Mouse (Mus musculus): Measurements from ENCODE around the gene Tas1r2. TPM values are rescaled to one million over a fixed set of nuclear protein-coding genes. Genes with fewer than 3 reads are reported as not detected.
A peak's percentile ranks its signal among the peaks of the same experiment; 100 is the strongest.

Tas1r2 gene
- polyA plus RNA-seq, 1 experiment = not detected

DNA sequence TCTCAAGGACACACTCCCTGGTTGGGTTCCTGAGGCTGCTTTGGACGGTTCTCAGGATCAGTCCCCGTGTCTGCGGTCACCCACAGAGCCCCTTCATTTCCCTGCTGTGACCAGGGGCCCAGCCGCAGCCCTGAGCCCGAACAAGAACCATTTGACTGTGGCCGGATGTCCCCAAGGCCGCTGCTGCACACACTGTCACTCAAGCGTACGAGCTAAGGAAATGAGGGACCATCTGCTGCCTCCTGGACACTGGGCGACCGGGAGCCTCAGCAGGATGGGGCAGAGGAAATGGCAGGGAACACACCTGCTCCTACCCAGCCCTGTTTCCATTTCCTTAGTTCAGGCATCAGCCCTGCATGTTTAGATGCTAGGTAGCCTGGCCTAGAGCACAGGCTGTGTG, 2.4 kb upstream of the Tas1r2 start:
- no peak for TF ChIP-seq CTCF (IDR thresholded peaks at IDR 0.05; ENCODE audit: low read depth, low read length)
- no peak for TF ChIP-seq POLR2A (IDR thresholded peaks at IDR 0.05; ENCODE audit: borderline replicate concordance, low read depth, low read length)
- H3K27ac ChIP-seq (ENCODE audit: insufficient read depth, low read depth, low read length) = no peak overlapping the region
- H3K4me3 ChIP-seq (ENCODE audit: insufficient read depth, low read length) = no peak overlapping the region
- H3K4me1 ChIP-seq (ENCODE audit: control insufficient read depth, insufficient read depth, low read length) = no peaks in the 10 kb centered on the region

DNA sequence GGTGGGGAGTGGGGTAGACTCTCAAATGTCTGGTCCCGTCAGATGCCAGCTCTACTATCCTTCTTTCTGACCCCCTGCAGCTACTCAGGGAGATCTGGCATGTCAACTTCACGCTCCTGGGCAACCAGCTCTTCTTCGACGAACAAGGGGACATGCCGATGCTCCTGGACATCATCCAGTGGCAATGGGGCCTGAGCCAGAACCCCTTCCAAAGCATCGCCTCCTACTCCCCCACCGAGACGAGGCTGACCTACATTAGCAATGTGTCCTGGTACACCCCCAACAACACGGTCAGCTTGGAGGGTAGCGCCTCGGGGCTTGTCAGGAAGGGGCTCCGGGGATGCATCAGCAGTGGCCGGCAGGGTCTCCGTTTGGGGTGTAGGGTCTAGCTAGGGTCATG, 8.6 kb downstream of the Tas1r2 start:
- no peak overlapping the region for H3K27ac ChIP-seq (ENCODE audit: insufficient read depth, low read depth, low read length)
- H3K4me1 ChIP-seq (ENCODE audit: control insufficient read depth, insufficient read depth, low read length) = no peaks in the 10 kb centered on the region
- no peak for TF ChIP-seq POLR2A (IDR thresholded peaks at IDR 0.05; ENCODE audit: borderline replicate concordance, low read depth, low read length)
- no peak for TF ChIP-seq CTCF (IDR thresholded peaks at IDR 0.05; ENCODE audit: low read depth, low read length)
- no peak overlapping the region for H3K4me3 ChIP-seq (ENCODE audit: insufficient read depth, low read length)

DNA sequence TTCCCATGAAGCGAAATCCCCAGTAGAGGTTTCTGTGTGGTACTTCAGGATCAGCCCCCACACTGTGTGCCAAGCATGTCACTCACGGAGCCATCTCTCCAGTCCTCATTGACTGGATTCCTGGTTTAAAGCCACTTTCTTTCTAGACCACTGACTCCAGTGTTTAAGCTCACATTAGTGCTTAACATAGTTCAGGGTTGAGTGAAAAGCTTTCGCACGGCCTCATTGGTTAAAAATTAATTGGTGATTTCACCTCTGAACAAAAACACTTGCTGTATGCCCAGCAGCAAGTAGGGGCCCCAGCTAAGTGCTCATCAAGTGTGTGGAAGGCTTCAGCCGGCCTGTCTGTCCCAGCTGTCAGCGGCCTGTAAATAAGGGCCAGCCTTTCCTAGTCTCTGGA, 14.3 kb downstream of the Tas1r2 start:
- no peak overlapping the region for H3K27ac ChIP-seq (ENCODE audit: insufficient read depth, low read depth, low read length)
- no peaks in the 10 kb centered on the region for H3K4me1 ChIP-seq (ENCODE audit: control insufficient read depth, insufficient read depth, low read length)
- TF ChIP-seq CTCF (IDR thresholded peaks at IDR 0.05; ENCODE audit: low read depth, low read length) (no peak), POLR2A (IDR thresholded peaks at IDR 0.05; ENCODE audit: borderline replicate concordance, low read depth, low read length) (no peak)
- H3K4me3 ChIP-seq (ENCODE audit: insufficient read depth, low read length) = no peak overlapping the region

DNA sequence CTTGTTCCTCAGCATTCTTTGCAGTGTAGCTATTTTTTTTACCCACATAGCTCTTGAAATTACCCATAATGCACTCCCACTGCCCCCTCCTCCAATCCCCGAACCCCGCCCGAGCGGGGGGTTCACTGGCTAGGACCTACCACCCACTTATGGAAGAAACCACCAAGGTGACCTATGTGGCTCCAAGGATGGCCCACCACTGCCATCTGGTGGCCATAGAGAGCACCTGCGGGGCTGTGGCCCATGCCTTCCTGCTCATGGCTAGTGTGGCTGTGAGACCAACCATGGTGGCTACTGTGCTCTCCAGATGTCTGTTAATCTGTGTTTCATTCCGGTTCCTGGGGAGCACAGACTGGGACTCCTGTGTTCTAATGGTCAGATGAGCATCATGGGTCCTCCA, 16.5 kb downstream of the Tas1r2 start:
- Histone ChIP-seq H3K4me3 (ENCODE audit: insufficient read depth, low read length) (no peak overlapping the region), H3K4me1 (ENCODE audit: control insufficient read depth, insufficient read depth, low read length) (no peaks in the 10 kb centered on the region), H3K27ac (ENCODE audit: insufficient read depth, low read depth, low read length) (no peak overlapping the region)
- peak; percentile 54 for TF ChIP-seq CTCF (IDR thresholded peaks at IDR 0.05; ENCODE audit: low read depth, low read length)
- no peak for TF ChIP-seq POLR2A (IDR thresholded peaks at IDR 0.05; ENCODE audit: borderline replicate concordance, low read depth, low read length)

DNA sequence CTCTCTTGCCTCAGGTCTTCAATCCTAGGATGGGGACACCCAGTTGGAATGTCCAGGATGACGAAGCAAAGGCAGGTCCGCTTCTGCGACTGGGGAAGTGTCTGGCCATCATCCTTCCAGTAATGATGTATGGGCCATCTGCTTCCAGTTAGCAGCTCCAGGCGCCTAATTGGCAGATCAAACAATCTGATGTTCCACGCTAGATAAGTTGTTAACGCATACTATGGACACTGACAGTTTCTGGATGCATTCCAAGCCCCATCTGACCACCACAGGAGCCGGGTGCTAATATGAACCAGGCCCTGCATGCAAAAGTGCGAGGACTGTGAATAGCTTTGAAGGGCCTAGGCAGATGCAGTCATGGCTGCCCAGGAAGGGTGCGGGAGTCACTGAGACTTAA, 22.4 kb downstream of the Tas1r2 start:
- no peaks in the 10 kb centered on the region for H3K4me1 ChIP-seq (ENCODE audit: control insufficient read depth, insufficient read depth, low read length)
- TF ChIP-seq CTCF (IDR thresholded peaks at IDR 0.05; ENCODE audit: low read depth, low read length) (no peak), POLR2A (IDR thresholded peaks at IDR 0.05; ENCODE audit: borderline replicate concordance, low read depth, low read length) (no peak)
- no peak overlapping the region for H3K27ac ChIP-seq (ENCODE audit: insufficient read depth, low read depth, low read length)
- no peak overlapping the region for H3K4me3 ChIP-seq (ENCODE audit: insufficient read depth, low read length)

DNA sequence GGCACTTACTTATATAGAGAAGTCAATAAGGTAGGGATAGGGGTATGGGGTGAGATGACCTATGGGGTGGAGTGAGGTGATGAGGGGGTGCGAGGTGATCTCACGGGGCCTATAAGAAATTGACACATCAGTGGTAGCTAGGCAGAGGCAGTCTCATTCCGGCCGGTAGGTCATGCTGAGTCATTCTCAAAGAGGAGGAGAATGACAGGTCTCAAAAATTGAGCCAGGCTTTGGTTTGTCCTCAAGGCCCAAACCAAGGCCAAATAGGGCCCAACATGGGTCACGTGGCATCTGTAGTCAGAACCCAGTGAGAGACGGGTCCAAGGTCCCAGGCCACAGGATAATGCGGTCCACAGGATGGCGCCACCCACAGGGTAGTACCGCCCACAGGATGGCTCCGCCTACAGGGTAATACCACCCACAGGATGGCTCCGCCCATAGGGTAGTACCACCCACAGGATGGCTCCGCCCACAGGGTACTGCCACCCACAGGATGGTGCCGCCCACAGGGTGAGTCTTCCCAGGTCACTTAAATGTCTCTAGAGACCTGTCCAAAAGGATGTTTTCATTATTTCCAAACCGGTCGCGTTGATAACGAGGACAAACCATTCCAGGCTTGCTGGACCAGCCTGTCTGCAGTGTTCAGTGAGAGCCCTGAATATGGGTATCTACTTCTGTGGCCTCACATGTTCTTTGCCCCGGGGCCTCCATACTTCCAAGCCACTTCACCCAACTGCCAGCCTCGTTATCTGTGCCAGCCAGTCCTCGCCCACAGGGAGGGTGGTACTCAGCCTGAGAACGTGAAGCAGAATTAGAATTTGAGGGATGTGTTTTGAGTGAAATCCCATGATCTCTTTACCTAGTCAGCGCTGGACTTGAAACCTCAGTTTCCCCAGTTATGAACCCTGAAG, 30.6 kb downstream of the Tas1r2 start:
- TF ChIP-seq POLR2A (IDR thresholded peaks at IDR 0.05; ENCODE audit: borderline replicate concordance, low read depth, low read length) = no peak
- no peak for TF ChIP-seq CTCF (IDR thresholded peaks at IDR 0.05; ENCODE audit: low read depth, low read length)
- H3K27ac ChIP-seq (ENCODE audit: insufficient read depth, low read depth, low read length) = no peak overlapping the region
- H3K4me3 ChIP-seq (ENCODE audit: insufficient read depth, low read length) = no peak overlapping the region
- no peaks in the 10 kb centered on the region for H3K4me1 ChIP-seq (ENCODE audit: control insufficient read depth, insufficient read depth, low read length)

DNA sequence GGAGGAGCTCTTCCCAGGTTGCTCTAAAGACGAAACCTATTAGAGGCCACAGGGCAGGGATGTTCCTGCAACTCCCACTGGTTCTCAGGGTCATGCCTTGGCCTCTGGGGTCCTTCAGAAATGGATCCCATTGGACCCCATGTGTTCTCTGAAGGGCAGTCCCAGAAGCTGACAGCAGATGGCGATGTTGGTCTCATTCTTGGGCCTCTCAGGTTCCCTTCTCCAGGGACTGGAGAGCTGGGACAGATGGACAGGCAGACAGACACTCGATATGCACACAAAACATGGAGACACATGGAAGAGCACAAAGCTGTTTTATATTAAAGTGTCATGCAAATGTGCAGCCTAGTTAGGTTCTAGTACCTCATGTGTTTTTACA, 31.3 kb downstream of the Tas1r2 start:
- TF ChIP-seq CTCF (IDR thresholded peaks at IDR 0.05; ENCODE audit: low read depth, low read length) (peak; percentile 46; the same call in 1 of the 2 replicates), POLR2A (IDR thresholded peaks at IDR 0.05; ENCODE audit: borderline replicate concordance, low read depth, low read length) (no peak)
- Histone ChIP-seq H3K4me3 (ENCODE audit: insufficient read depth, low read length) (no peak overlapping the region), H3K27ac (ENCODE audit: insufficient read depth, low read depth, low read length) (no peak overlapping the region), H3K4me1 (ENCODE audit: control insufficient read depth, insufficient read depth, low read length) (no peaks in the 10 kb centered on the region)

DNA sequence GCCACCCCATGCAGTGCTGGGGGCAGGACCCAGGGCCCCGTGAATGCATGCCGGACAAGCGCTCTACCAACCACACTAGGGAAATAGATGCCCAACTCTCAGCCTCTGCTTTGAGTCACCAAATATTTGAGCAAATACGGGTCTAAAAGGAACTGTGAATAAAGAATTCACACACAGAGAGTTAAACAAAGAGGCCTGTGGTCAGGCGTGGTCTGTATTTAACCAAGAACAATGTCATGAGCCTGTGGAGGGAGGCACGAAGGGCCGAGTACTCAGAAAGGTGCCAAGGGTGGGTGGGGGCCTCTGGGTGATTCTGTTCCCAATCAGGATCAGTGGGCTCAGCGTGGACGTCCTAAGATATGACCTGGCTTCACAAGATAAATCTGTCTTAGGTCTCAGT, 34.7 kb downstream of the Tas1r2 start:
- no peaks in the 10 kb centered on the region for H3K4me1 ChIP-seq (ENCODE audit: control insufficient read depth, insufficient read depth, low read length)
- TF ChIP-seq POLR2A (IDR thresholded peaks at IDR 0.05; ENCODE audit: borderline replicate concordance, low read depth, low read length) = no peak
- no peak for TF ChIP-seq CTCF (IDR thresholded peaks at IDR 0.05; ENCODE audit: low read depth, low read length)
- H3K27ac ChIP-seq (ENCODE audit: insufficient read depth, low read depth, low read length) = no peak overlapping the region
- H3K4me3 ChIP-seq (ENCODE audit: insufficient read depth, low read length) = no peak overlapping the region

DNA sequence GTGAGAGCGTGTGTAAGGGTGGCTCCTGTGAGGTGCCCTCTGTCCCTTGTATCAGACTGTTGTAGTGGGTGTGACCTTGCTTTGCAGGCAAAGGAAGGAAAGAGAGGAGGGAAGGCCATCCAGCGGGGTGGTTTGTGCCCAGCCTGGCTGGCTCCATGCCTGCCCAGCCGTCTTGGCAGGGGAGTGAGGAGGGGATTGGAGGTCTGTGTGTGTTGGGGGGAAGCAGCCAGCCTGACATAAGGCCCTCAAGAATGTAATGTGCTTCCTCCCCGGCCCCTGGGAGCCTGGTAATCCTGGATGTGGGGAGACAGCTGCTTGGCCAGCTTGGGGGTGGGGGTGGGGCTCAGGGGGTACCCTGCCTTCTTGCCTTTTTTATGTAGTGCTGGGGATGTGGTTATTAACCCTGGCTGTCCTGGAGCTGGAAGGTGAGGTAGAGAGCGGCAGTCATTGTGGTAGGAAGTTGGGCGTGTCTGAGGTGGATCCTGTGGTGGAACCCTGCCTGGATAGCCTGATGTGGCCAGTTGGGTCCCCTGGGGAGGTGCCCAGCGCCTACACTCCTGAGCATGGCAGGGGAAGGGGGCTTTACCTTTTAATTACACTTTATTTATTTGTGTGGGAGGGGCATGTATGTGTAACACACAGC, 36.4 kb downstream of the Tas1r2 start:
- no peak overlapping the region for H3K4me3 ChIP-seq (ENCODE audit: insufficient read depth, low read length)
- no peak overlapping the region for H3K27ac ChIP-seq (ENCODE audit: insufficient read depth, low read depth, low read length)
- no peaks in the 10 kb centered on the region for H3K4me1 ChIP-seq (ENCODE audit: control insufficient read depth, insufficient read depth, low read length)
- no peak for TF ChIP-seq CTCF (IDR thresholded peaks at IDR 0.05; ENCODE audit: low read depth, low read length)
- TF ChIP-seq POLR2A (IDR thresholded peaks at IDR 0.05; ENCODE audit: borderline replicate concordance, low read depth, low read length) = no peak

DNA sequence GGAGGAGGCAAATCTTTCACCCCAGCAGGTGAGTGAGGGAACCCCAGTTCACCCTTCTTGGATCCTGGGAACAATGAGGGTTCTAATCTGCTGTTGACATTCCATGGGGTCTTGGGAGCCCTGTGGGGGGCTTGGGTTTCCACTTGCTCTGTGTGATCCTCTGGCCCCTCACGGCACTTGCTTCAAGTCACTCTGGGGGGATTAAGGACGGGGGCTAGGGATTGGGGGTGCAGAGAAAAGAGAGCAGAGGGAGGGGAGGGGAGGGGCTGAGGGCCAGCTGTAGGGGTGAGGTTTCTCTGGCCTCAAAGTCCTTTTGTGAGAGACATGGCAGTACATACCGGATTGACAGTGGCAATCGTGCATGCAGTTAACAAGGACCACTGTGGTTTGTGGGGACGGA, 40.0 kb downstream of the Tas1r2 start:
- Histone ChIP-seq H3K4me1 (ENCODE audit: control insufficient read depth, insufficient read depth, low read length) (no peaks in the 10 kb centered on the region), H3K27ac (ENCODE audit: insufficient read depth, low read depth, low read length) (no peak overlapping the region), H3K4me3 (ENCODE audit: insufficient read depth, low read length) (no peak overlapping the region)
- TF ChIP-seq CTCF (IDR thresholded peaks at IDR 0.05; ENCODE audit: low read depth, low read length) (no peak), POLR2A (IDR thresholded peaks at IDR 0.05; ENCODE audit: borderline replicate concordance, low read depth, low read length) (no peak)

Data from bone marrow macrophage, adult 2 months (primary cell).